Mouse (Mus musculus): ENCODE measurements at regions not wholly inside any gene's neighbourhood (a gene's known extent, or its start where the extent isn't known, plus 50 kb on each side); places are given as distances from the start of the nearest gene placed in this dataset.

DNA sequence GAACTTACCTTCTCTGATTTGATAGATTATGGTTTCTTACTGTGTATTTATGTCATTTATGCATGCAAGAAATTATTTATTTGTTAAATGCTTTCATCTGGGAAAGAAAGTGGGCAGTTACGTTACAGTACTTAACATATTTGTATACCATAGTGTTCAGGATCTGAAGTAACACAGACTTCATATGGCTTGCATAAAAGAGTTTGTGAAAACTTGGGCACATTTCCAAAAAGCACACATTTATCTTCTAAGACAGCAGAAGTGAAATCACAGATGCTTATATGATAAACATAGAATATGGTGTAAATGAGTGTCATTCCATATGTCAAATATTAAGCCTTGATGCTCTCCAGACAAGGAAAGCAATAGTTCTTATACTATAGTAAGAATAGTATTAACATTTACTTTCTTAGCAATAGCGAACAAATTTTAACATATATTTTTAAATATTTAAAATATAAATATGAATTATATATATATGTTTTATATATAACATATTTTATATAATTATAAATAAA, 4549.1 kb upstream of the Gm7489 start:
- Histone ChIP-seq H3K27ac (replicated peaks; ENCODE audit: low read depth, low read length) (no peak overlapping the region), H3K4me2 (replicated peaks; ENCODE audit: low read depth, low read length, severe bottlenecking) (no peak overlapping the region), H3K4me1 (ENCODE audit: control insufficient read depth, insufficient read depth, low read length) (no peaks in the 10 kb centered on the region), H3K9ac (ENCODE audit: low read depth, low read length, severe bottlenecking) (no peak overlapping the region), H3K9me3 (ENCODE audit: control insufficient read depth, low read length) (no peaks in the 10 kb centered on the region), H3K4me3 (replicated peaks; ENCODE audit: low read length) (no peak overlapping the region), H3K27me3 (ENCODE audit: control insufficient read depth, insufficient read depth, low read length) (no peaks in the 10 kb centered on the region), H3K36me3 (ENCODE audit: control insufficient read depth, insufficient read depth, low read length) (no peaks in the 10 kb centered on the region)
- WGBS: 77% methylated on average over 2 of the region's 2 CpGs
- TF ChIP-seq POLR2A (IDR thresholded peaks at IDR 0.05; ENCODE audit: borderline replicate concordance, extremely low read depth, insufficient read depth, insufficient read length): no peak
- ATAC-seq (ENCODE audit: low FRiP score, low read depth) (no peak), DNase-seq (ENCODE audit: low spot score) (no peak)

DNA sequence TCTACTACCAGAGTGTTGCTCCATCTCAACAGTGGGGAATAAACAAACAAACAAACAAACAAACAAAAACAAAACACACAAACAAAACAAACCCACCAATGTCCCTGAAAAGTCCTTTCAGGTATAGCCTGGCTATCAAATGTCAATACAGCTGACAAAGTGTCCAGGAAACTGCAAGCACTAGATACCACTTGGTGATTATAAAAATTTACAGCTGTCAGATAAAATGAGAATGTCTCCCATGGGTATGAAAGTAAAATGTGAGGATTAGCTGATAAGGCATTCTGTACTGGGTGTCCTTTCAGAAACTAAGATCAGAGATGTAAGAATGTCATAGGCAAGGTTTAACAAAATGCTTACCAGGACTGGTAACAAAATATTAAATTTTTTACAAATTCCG, 4537.7 kb upstream of the Gm7489 start:
- H3K4me2 ChIP-seq (replicated peaks; ENCODE audit: low read depth, low read length, severe bottlenecking): no peak overlapping the region
- DNase-seq (ENCODE audit: low spot score) (no peak), ATAC-seq (ENCODE audit: low FRiP score, low read depth) (no peak)
- no peak overlapping the region for H3K27ac ChIP-seq (replicated peaks; ENCODE audit: low read depth, low read length)
- no peaks in the 10 kb centered on the region for H3K4me1 ChIP-seq (ENCODE audit: control insufficient read depth, insufficient read depth, low read length)
- no peak for TF ChIP-seq POLR2A (IDR thresholded peaks at IDR 0.05; ENCODE audit: borderline replicate concordance, extremely low read depth, insufficient read depth, insufficient read length)
- no peaks in the 10 kb centered on the region for H3K36me3 ChIP-seq (ENCODE audit: control insufficient read depth, insufficient read depth, low read length)
- H3K4me3 ChIP-seq (replicated peaks; ENCODE audit: low read length): no peak overlapping the region
- H3K9ac ChIP-seq (ENCODE audit: low read depth, low read length, severe bottlenecking): no peak overlapping the region
- 95% methylated on average over 1 of the region's 1 CpGs for WGBS
- H3K27me3 ChIP-seq (ENCODE audit: control insufficient read depth, insufficient read depth, low read length): no peaks in the 10 kb centered on the region
- H3K9me3 ChIP-seq (ENCODE audit: control insufficient read depth, low read length): no peaks in the 10 kb centered on the region

GRCm38 (mm10) chr15:49356107-49356506, 4528.6 kb upstream of the Gm7489 start:
- Histone ChIP-seq H3K9me3 (ENCODE audit: control insufficient read depth, low read length) (no peaks in the 10 kb centered on the region), H3K4me2 (replicated peaks; ENCODE audit: low read depth, low read length, severe bottlenecking) (no peak overlapping the region), H3K36me3 (ENCODE audit: control insufficient read depth, insufficient read depth, low read length) (no peaks in the 10 kb centered on the region), H3K4me1 (ENCODE audit: control insufficient read depth, insufficient read depth, low read length) (no peaks in the 10 kb centered on the region), H3K4me3 (replicated peaks; ENCODE audit: low read length) (no peak overlapping the region), H3K9ac (ENCODE audit: low read depth, low read length, severe bottlenecking) (no peak overlapping the region), H3K27ac (replicated peaks; ENCODE audit: low read depth, low read length) (no peak overlapping the region), H3K27me3 (ENCODE audit: control insufficient read depth, insufficient read depth, low read length) (no peaks in the 10 kb centered on the region)
- no peak for ATAC-seq (ENCODE audit: low FRiP score, low read depth)
- no peak for TF ChIP-seq POLR2A (IDR thresholded peaks at IDR 0.05; ENCODE audit: borderline replicate concordance, extremely low read depth, insufficient read depth, insufficient read length)
- no peak for DNase-seq (ENCODE audit: low spot score)
- WGBS: 48% methylated on average over 2 of the region's 2 CpGs

- no peak overlapping the region for H3K4me3 ChIP-seq (replicated peaks; ENCODE audit: low read length)
- no peaks in the 10 kb centered on the region for H3K36me3 ChIP-seq (ENCODE audit: control insufficient read depth, insufficient read depth, low read length)
- whole genome bisulfite sequencing: 37% methylated on average over 1 of the region's 1 CpGs
- H3K4me1 ChIP-seq (ENCODE audit: control insufficient read depth, insufficient read depth, low read length): no peaks in the 10 kb centered on the region
- ATAC-seq (ENCODE audit: low FRiP score, low read depth) (no peak), DNase-seq (ENCODE audit: low spot score) (no peak)
- H3K9ac ChIP-seq (ENCODE audit: low read depth, low read length, severe bottlenecking): no peak overlapping the region
- no peak overlapping the region for H3K27ac ChIP-seq (replicated peaks; ENCODE audit: low read depth, low read length)
- H3K4me2 ChIP-seq (replicated peaks; ENCODE audit: low read depth, low read length, severe bottlenecking): no peak overlapping the region
- no peak for TF ChIP-seq POLR2A (IDR thresholded peaks at IDR 0.05; ENCODE audit: borderline replicate concordance, extremely low read depth, insufficient read depth, insufficient read length)
- H3K9me3 ChIP-seq (ENCODE audit: control insufficient read depth, low read length): no peaks in the 10 kb centered on the region
- no peaks in the 10 kb centered on the region for H3K27me3 ChIP-seq (ENCODE audit: control insufficient read depth, insufficient read depth, low read length)
Measured at GRCm38 (mm10) chr15:49395966-49396365, 4488.7 kb upstream of the Gm7489 start.

DNA sequence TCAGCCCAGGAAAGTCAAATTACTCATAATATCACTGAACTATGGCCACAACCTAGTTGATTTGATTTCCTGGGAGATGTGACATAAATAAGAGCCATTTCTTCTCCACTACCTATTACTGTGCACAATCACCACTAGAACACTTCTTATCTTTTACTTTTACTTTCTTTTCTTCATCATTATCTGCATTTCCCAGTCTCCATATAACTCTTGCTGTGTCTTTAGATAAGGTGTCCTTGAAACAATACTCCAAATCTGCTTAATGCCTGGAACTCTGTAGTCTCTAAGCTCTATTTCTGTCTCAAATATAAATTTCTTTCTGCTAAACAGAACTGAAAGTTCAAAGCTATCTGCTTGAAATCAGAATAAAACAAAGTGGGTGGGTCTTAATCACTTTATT, 4471.0 kb upstream of the Gm7489 start:
- H3K27me3 ChIP-seq (ENCODE audit: control insufficient read depth, insufficient read depth, low read length): no peaks in the 10 kb centered on the region
- no peaks in the 10 kb centered on the region for H3K36me3 ChIP-seq (ENCODE audit: control insufficient read depth, insufficient read depth, low read length)
- DNase-seq (ENCODE audit: low spot score) (no peak), ATAC-seq (ENCODE audit: low FRiP score, low read depth) (no peak)
- no peaks in the 10 kb centered on the region for H3K4me1 ChIP-seq (ENCODE audit: control insufficient read depth, insufficient read depth, low read length)
- no peak overlapping the region for H3K27ac ChIP-seq (replicated peaks; ENCODE audit: low read depth, low read length)
- no peak overlapping the region for H3K9ac ChIP-seq (ENCODE audit: low read depth, low read length, severe bottlenecking)
- no peak for TF ChIP-seq POLR2A (IDR thresholded peaks at IDR 0.05; ENCODE audit: borderline replicate concordance, extremely low read depth, insufficient read depth, insufficient read length)
- H3K4me3 ChIP-seq (replicated peaks; ENCODE audit: low read length): no peak overlapping the region
- H3K9me3 ChIP-seq (ENCODE audit: control insufficient read depth, low read length): no peaks in the 10 kb centered on the region
- H3K4me2 ChIP-seq (replicated peaks; ENCODE audit: low read depth, low read length, severe bottlenecking): no peak overlapping the region

GRCm38 (mm10) chr15:49451310-49451709, 4433.4 kb upstream of the Gm7489 start:
- H3K36me3 ChIP-seq (ENCODE audit: control insufficient read depth, insufficient read depth, low read length): no peaks in the 10 kb centered on the region
- no peak for TF ChIP-seq POLR2A (IDR thresholded peaks at IDR 0.05; ENCODE audit: borderline replicate concordance, extremely low read depth, insufficient read depth, insufficient read length)
- ATAC-seq (ENCODE audit: low FRiP score, low read depth) (no peak), DNase-seq (ENCODE audit: low spot score) (no peak)
- no peaks in the 10 kb centered on the region for H3K4me1 ChIP-seq (ENCODE audit: control insufficient read depth, insufficient read depth, low read length)
- H3K9ac ChIP-seq (ENCODE audit: low read depth, low read length, severe bottlenecking): no peak overlapping the region
- no peak overlapping the region for H3K4me3 ChIP-seq (replicated peaks; ENCODE audit: low read length)
- no peaks in the 10 kb centered on the region for H3K9me3 ChIP-seq (ENCODE audit: control insufficient read depth, low read length)
- no peak overlapping the region for H3K27ac ChIP-seq (replicated peaks; ENCODE audit: low read depth, low read length)
- no peaks in the 10 kb centered on the region for H3K27me3 ChIP-seq (ENCODE audit: control insufficient read depth, insufficient read depth, low read length)
- H3K4me2 ChIP-seq (replicated peaks; ENCODE audit: low read depth, low read length, severe bottlenecking): no peak overlapping the region
